Mouse (Mus musculus) yolk sac, embryonic 10.5 days (tissue): ENCODE data around the gene B3galt5.
A peak's percentile ranks its signal among the peaks of the same experiment; 100 is the strongest.

ENCODE experiments used
- DNase-seq: peaks from one replicate; pipeline ENCODE4 v3.0.0-alpha.2; 2017; ENCODE audit warnings: low spot score

B3galt5 gene

DNA sequence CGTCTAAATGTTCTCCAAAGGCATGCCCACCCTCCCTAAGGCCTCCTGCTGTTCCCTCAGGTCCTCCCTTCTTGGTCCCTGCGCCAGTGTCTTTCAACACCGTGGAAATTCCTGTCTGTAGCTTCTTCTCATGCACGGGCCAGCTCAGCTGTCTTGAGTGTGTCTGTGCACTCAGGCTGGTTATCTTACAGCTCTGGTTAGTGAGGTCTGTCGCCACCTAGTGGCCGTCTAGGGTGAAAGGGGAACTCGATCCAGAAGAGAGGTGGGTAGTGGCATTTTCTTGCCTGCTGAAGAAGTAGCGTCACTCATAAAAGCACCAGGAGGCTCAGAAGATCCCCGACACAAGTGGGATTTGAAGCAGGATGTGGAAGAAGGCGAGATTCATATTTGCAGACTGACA, 109.5 kb downstream of the B3galt5 start:
- peak; percentile 66 for DNase-seq

DNA sequence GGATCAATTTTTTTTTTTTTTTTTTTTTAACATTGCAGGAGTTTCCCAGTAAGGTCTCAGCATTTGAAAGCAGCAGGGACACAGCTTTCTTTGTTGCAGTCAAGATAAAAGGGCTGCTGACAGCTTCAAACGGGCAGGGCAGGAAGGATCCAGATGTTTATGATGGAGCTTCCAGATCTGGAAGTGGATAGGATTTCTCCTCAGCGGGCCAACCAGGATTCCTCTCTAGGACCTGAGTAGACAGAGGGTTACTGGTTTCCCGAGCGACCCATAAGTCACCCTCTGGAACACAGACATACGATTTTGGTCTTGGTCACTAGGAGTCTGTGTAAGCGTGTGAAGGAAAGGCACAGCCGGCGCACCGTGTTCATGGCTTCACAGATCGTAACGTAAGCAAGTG, 112.5 kb downstream of the B3galt5 start:
- no peak for DNase-seq

GRCm38 (mm10) chr16:96348766-96349165, 113.2 kb downstream of the B3galt5 start:
- DNase-seq, result no peak

- DNase-seq, result no peak
These were observed 115.9 kb downstream of the B3galt5 start for GRCm38 (mm10) chr16:96351520-96351919.

- DNase-seq, result no peak
These were observed 117.8 kb downstream of the B3galt5 start for GRCm38 (mm10) chr16:96353296-96353896.

- DNase-seq, result peak; percentile 39
These were observed 118.4 kb downstream of the B3galt5 start for GRCm38 (mm10) chr16:96353996-96354395.

DNA sequence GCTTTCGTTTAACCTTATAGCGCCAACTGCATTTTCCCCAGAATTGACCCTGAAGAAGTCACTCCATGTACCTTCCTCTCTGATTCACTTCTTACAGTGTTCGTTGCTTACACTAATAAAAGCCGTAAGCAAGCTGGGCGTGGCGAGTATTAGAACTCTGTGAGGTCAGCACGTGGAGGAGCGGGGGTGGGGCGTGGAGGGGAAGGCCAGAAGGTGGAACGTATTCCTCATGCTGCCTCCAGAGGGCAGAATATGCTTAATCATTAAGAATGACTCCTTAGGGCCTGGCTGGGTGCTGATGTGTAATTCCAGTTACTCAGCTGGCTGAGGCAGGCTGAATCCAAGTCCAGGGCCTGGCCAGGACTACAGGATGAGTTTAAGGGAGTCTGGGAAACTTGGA, 122.3 kb downstream of the B3galt5 start:
- peak; percentile 77 for DNase-seq

- peak; percentile 72 for DNase-seq
These were observed 125.9 kb downstream of the B3galt5 start for GRCm38 (mm10) chr16:96361305-96362124.

GRCm38 (mm10) chr16:96362873-96363272, 127.3 kb downstream of the B3galt5 start:
- DNase-seq, result peak; percentile 77

DNA sequence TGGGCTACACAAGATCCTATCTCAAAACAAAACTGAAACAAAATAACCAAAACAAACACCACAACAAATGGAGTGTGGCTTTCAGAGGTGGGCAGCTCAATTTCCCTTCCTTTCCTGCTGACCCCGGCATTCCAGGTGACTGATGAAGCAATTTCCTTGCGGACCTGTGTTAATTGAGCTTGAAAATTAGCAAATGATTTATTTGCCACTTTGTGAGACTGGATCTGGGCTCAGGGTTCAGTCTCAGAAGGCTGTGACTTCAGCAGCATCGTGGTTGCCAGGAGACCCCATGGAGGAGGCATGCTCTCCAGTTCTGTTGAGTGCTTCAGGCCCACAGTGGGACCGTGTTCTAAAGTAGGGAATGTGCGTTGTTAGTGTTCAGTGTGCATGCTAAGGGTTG, 127.7 kb downstream of the B3galt5 start:
- DNase-seq, result peak; percentile 41

GRCm38 (mm10) chr16:96364870-96365269, 129.3 kb downstream of the B3galt5 start:
- no peak for DNase-seq
